8 mouse cellular contexts compared by ENCODE assay signal in the genomic region with DNA sequence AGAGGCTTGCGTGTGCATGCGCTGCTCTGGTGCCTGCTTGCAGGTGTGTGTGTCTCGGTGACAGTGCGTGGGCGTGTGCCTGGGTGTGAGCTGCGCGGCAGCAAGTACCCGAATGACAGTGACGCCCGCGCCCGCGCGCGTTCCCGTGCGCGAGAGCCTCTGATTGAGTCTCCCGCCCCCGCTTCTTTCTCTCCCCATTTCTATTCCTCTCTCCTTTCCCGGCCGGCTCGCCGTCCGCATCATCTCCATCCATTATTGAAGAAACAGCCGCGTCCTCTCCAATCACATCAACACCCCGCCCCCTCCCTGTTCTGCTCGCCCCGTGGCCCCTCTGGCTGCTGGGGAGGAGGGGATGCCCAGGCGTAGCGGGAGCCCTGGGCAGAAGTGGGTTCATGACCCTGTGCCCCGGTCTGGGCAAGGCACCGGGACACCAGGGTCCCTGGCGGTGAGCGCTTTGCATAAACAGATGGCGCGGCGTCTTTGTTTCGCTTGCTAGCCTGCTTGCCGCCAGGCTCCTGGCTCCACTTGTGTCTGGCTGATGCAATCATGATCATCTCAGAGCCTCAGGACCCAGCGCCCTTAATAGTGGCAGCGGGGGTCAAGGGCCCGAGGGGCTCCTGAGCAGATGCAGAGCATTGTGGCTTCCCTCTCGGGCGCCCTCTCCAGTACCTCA. TPM values are rescaled to one million over a fixed set of nuclear protein-coding genes. Genes with fewer than 3 reads are reported as not detected.
DNase-seq lines count a peak whose midpoint lies in the region; ATAC-seq and TF ChIP-seq lines count a peak whose summit lies in the region.

No protein-coding gene starts in this region.

- DNase-seq in kidney, postnatal 0 days (ENCODE audit: low spot score) = no peak
- DNase-seq in kidney, adult 8-10 months = no peak
- peak; percentile 42 for DNase-seq in adrenal gland, postnatal 25 days
- DNase-seq in limb, embryonic 14.5 days (ENCODE audit: low spot score) = no peak
- DNase-seq in yolk sac, embryonic 10.5 days (ENCODE audit: low spot score) = no peak

- peaks cover 49% of the 10 kb centered on the region for H3K27me3 ChIP-seq in kidney, postnatal 0 days (ENCODE audit: insufficient read depth, low read length)
- no peaks in the 10 kb centered on the region for H3K27me3 ChIP-seq in hindbrain, embryonic 16.5 days (replicated peaks; ENCODE audit: control insufficient read depth, insufficient read depth, low read length)
- H3K27me3 ChIP-seq in limb, embryonic 14.5 days (ENCODE audit: control insufficient read depth, insufficient read depth, low read length) = peaks cover 67% of the 10 kb centered on the region
- H3K27me3 ChIP-seq in neural tube, embryonic 13.5 days = peaks cover 48% of the 10 kb centered on the region

- no peak for ATAC-seq in kidney, postnatal 0 days (replicated peaks; ENCODE audit: low FRiP score, low read depth)
- peak; percentile 31 for ATAC-seq in hindbrain, embryonic 16.5 days
- ATAC-seq in limb, embryonic 14.5 days (ENCODE audit: low FRiP score, low read depth) = no peak
- 0 out of 2 replicates have a peak, but pooled peaks have one; percentile 1 for ATAC-seq in neural tube, embryonic 13.5 days (ENCODE audit: low read depth)

- H3K36me3 ChIP-seq in kidney, postnatal 0 days (ENCODE audit: insufficient read depth, low read length) = no peaks in the 10 kb centered on the region
- H3K36me3 ChIP-seq in hindbrain, embryonic 16.5 days (ENCODE audit: control insufficient read depth, insufficient read depth, low read length) = no peaks in the 10 kb centered on the region
- no peaks in the 10 kb centered on the region for H3K36me3 ChIP-seq in limb, embryonic 14.5 days (ENCODE audit: control insufficient read depth, insufficient read depth, low read length)
- H3K36me3 ChIP-seq in neural tube, embryonic 13.5 days = no peaks in the 10 kb centered on the region

- H3K4me2 ChIP-seq in kidney, postnatal 0 days (ENCODE audit: low read length) = peak overlapping the region; percentile 83
- H3K4me2 ChIP-seq in hindbrain, embryonic 16.5 days (ENCODE audit: low read length) = peak overlapping the region; percentile 90
- peak overlapping the region; percentile 94 for H3K4me2 ChIP-seq in limb, embryonic 14.5 days (replicated peaks; ENCODE audit: low read depth, low read length, severe bottlenecking)
- H3K4me2 ChIP-seq in neural tube, embryonic 13.5 days = peak overlapping the region; percentile 83

- under 1% methylated on average over 44 of the region's 46 CpGs for WGBS in kidney, postnatal 0 days
- under 1% methylated on average over 43 of the region's 46 CpGs for WGBS in hindbrain, embryonic 16.5 days
- under 1% methylated on average over 42 of the region's 46 CpGs for WGBS in limb, embryonic 14.5 days
- under 1% methylated on average over 43 of the region's 46 CpGs for WGBS in neural tube, embryonic 13.5 days

- peaks cover 36% of the 10 kb centered on the region for H3K4me1 ChIP-seq in kidney, postnatal 0 days (replicated peaks; ENCODE audit: insufficient read depth, low read length)
- no peaks in the 10 kb centered on the region; the same call in none of the 2 replicates for H3K4me1 ChIP-seq in embryonic fibroblast, embryonic 13.5 days (ENCODE audit: control insufficient read depth, insufficient read depth, low read length)
- H3K4me1 ChIP-seq in hindbrain, embryonic 16.5 days (ENCODE audit: control insufficient read depth, insufficient read depth, low read depth, low read length) = peaks cover 72% of the 10 kb centered on the region
- H3K4me1 ChIP-seq in limb, embryonic 14.5 days (ENCODE audit: control insufficient read depth, insufficient read depth, low read length) = peaks cover 47% of the 10 kb centered on the region
- H3K4me1 ChIP-seq in neural tube, embryonic 13.5 days (replicated peaks) = peaks cover 91% of the 10 kb centered on the region

- H3K27ac ChIP-seq in kidney, postnatal 0 days = no peak overlapping the region
- H3K27ac ChIP-seq in embryonic fibroblast, embryonic 13.5 days (ENCODE audit: insufficient read depth, low read length) = peak overlapping the region; percentile 38; the same call in 1 of the 2 replicates
- H3K27ac ChIP-seq in hindbrain, embryonic 16.5 days (ENCODE audit: low read depth, low read length) = peak overlapping the region; percentile 98
- no peak overlapping the region for H3K27ac ChIP-seq in limb, embryonic 14.5 days (replicated peaks; ENCODE audit: low read depth, low read length)
- peak overlapping the region; percentile 99 for H3K27ac ChIP-seq in neural tube, embryonic 13.5 days (replicated peaks)

- H3K9ac ChIP-seq in kidney, postnatal 0 days (ENCODE audit: low read depth, low read length) = peak overlapping the region; percentile 39; the same call in 1 of the 2 replicates
- peak overlapping the region; percentile 81 for H3K9ac ChIP-seq in hindbrain, embryonic 16.5 days (ENCODE audit: low read depth, low read length)
- H3K9ac ChIP-seq in limb, embryonic 14.5 days (ENCODE audit: low read depth, low read length, severe bottlenecking) = peak overlapping the region; percentile 17; the same call in 1 of the 2 replicates
- H3K9ac ChIP-seq in neural tube, embryonic 13.5 days = peak overlapping the region; percentile 81

- no peaks in the 10 kb centered on the region for H3K9me3 ChIP-seq in kidney, postnatal 0 days (replicated peaks; ENCODE audit: low read length)
- H3K9me3 ChIP-seq in hindbrain, embryonic 16.5 days (ENCODE audit: control insufficient read depth, low read length) = no peaks in the 10 kb centered on the region
- no peaks in the 10 kb centered on the region for H3K9me3 ChIP-seq in limb, embryonic 14.5 days (ENCODE audit: control insufficient read depth, low read length)
- H3K9me3 ChIP-seq in neural tube, embryonic 13.5 days = no peaks in the 10 kb centered on the region

- TF ChIP-seq POLR2A in embryonic fibroblast, embryonic 13.5 days (IDR thresholded peaks at IDR 0.05; ENCODE audit: low read depth, low read length) = peak; percentile 39
- no peak for TF ChIP-seq POLR2A in limb, embryonic 14.5 days (IDR thresholded peaks at IDR 0.05; ENCODE audit: borderline replicate concordance, extremely low read depth, insufficient read depth, insufficient read length)

- TF ChIP-seq CTCF in kidney, postnatal 0 days (IDR thresholded peaks at IDR 0.05; ENCODE audit: low read depth) = 0 out of 2 replicates have a peak, but pooled peaks have one; percentile 32
- no peak for TF ChIP-seq CTCF in embryonic fibroblast, embryonic 13.5 days (IDR thresholded peaks at IDR 0.05; ENCODE audit: borderline replicate concordance, insufficient read depth, low read length)

- H3K4me3 ChIP-seq in kidney, postnatal 0 days (replicated peaks; ENCODE audit: low read depth, low read length) = peak overlapping the region; percentile 44
- peak overlapping the region; percentile 57 for H3K4me3 ChIP-seq in embryonic fibroblast, embryonic 13.5 days (ENCODE audit: insufficient read depth, low read length)
- H3K4me3 ChIP-seq in hindbrain, embryonic 16.5 days (ENCODE audit: low read length) = peak overlapping the region; percentile 46
- H3K4me3 ChIP-seq in limb, embryonic 14.5 days (replicated peaks; ENCODE audit: low read length) = peak overlapping the region; percentile 46
- peak overlapping the region; percentile 42 for H3K4me3 ChIP-seq in neural tube, embryonic 13.5 days

RNA-seq across cellular contexts. Expression of gene Ndufa4l2, which starts 3.0 kb away (rescaled TPM):
- 57.8 and 63.2 TPM in 2 replicates for polyA plus RNA-seq in kidney, postnatal 0 days (2015; fragmentation: Nextera tagmentation; extraction: Ambion mirVana)
- 43.2 and 50.0 TPM in 2 replicates for total RNA-seq in adrenal gland, postnatal 25 days (2021)
- 1.4 and 3.4 TPM in 2 replicates for polyA plus RNA-seq in embryonic fibroblast, embryonic 13.5 days (2011; ENCODE audit: insufficient read length, low read depth, missing spikeins)
- polyA plus RNA-seq in hindbrain, embryonic 16.5 days (2015; fragmentation: Nextera tagmentation; extraction: Ambion mirVana) = 23.2 and 29.5 TPM in 2 replicates
- 31.7 and 36.9 TPM in 2 replicates for polyA plus RNA-seq in limb, embryonic 14.5 days (2012; rRNA removed)
- 44.5 and 62.9 TPM in 2 replicates for polyA plus RNA-seq in limb, embryonic 14.5 days (2014; fragmentation: Nextera tagmentation; extraction: Ambion mirVana)
- 10.1 and 10.6 TPM in 2 replicates for polyA plus RNA-seq in neural tube, embryonic 13.5 days (2015; fragmentation: Nextera tagmentation; extraction: Ambion mirVana)

RNA-seq across cellular contexts. Expression of gene Stac3, which starts 10.3 kb away (rescaled TPM):
- 0.16 and 0.31 TPM in 2 replicates for polyA plus RNA-seq in kidney, postnatal 0 days (2015; fragmentation: Nextera tagmentation; extraction: Ambion mirVana)
- 2.8 and 4.9 TPM in 2 replicates for total RNA-seq in adrenal gland, postnatal 25 days (2021)
- polyA plus RNA-seq in embryonic fibroblast, embryonic 13.5 days (2011; ENCODE audit: insufficient read length, low read depth, missing spikeins) = 3.9 TPM in 2 replicates
- 2.0 and 3.3 TPM in 2 replicates for polyA plus RNA-seq in hindbrain, embryonic 16.5 days (2015; fragmentation: Nextera tagmentation; extraction: Ambion mirVana)
- 33.3 and 43.2 TPM in 2 replicates for polyA plus RNA-seq in limb, embryonic 14.5 days (2012; rRNA removed)
- 2.0 and 4.4 TPM in 2 replicates for polyA plus RNA-seq in limb, embryonic 14.5 days (2014; fragmentation: Nextera tagmentation; extraction: Ambion mirVana)
- 2.4 and 3.2 TPM in 2 replicates for polyA plus RNA-seq in neural tube, embryonic 13.5 days (2015; fragmentation: Nextera tagmentation; extraction: Ambion mirVana)

RNA-seq across cellular contexts. Expression of gene Shmt2, which starts 10.5 kb away (rescaled TPM):
- polyA plus RNA-seq in kidney, postnatal 0 days (2015; fragmentation: Nextera tagmentation; extraction: Ambion mirVana) = 71.1 and 76.0 TPM in 2 replicates
- total RNA-seq in adrenal gland, postnatal 25 days (2021) = 56.3 and 61.1 TPM in 2 replicates
- polyA plus RNA-seq in embryonic fibroblast, embryonic 13.5 days (2011; ENCODE audit: insufficient read length, low read depth, missing spikeins) = 147 and 169 TPM in 2 replicates
- 52.8 and 59.3 TPM in 2 replicates for polyA plus RNA-seq in hindbrain, embryonic 16.5 days (2015; fragmentation: Nextera tagmentation; extraction: Ambion mirVana)
- polyA plus RNA-seq in limb, embryonic 14.5 days (2012; rRNA removed) = 146 and 178 TPM in 2 replicates
- polyA plus RNA-seq in limb, embryonic 14.5 days (2014; fragmentation: Nextera tagmentation; extraction: Ambion mirVana) = 89.4 and 94.6 TPM in 2 replicates
- 52.4 and 53.0 TPM in 2 replicates for polyA plus RNA-seq in neural tube, embryonic 13.5 days (2015; fragmentation: Nextera tagmentation; extraction: Ambion mirVana)

RNA-seq across cellular contexts. Expression of gene Nxph4, which starts 22.6 kb away (rescaled TPM):
- 0.93 and 1.1 TPM in 2 replicates for polyA plus RNA-seq in kidney, postnatal 0 days (2015; fragmentation: Nextera tagmentation; extraction: Ambion mirVana)
- 8.3 and 10.0 TPM in 2 replicates for total RNA-seq in adrenal gland, postnatal 25 days (2021)
- 1.1 and 1.8 TPM in 2 replicates for polyA plus RNA-seq in embryonic fibroblast, embryonic 13.5 days (2011; ENCODE audit: insufficient read length, low read depth, missing spikeins)
- polyA plus RNA-seq in hindbrain, embryonic 16.5 days (2015; fragmentation: Nextera tagmentation; extraction: Ambion mirVana) = 129 and 136 TPM in 2 replicates
- polyA plus RNA-seq in limb, embryonic 14.5 days (2012; rRNA removed) = 7.2 and 9.6 TPM in 2 replicates
- polyA plus RNA-seq in limb, embryonic 14.5 days (2014; fragmentation: Nextera tagmentation; extraction: Ambion mirVana) = 17.5 and 19.9 TPM in 2 replicates
- polyA plus RNA-seq in neural tube, embryonic 13.5 days (2015; fragmentation: Nextera tagmentation; extraction: Ambion mirVana) = 128 and 133 TPM in 2 replicates

Comparison
In these comparisons a context has a peak if more than half of its experiments do, and no peak if none do; other contexts are left out.
1. ATAC-seq: peak in hindbrain, embryonic 16.5 days (single experiment) and neural tube, embryonic 13.5 days (single experiment); none in kidney, postnatal 0 days (single experiment) and limb, embryonic 14.5 days (single experiment).
2. H3K27ac ChIP-seq: peak in embryonic fibroblast, embryonic 13.5 days (single experiment), hindbrain, embryonic 16.5 days (single experiment) and neural tube, embryonic 13.5 days (single experiment); none in kidney, postnatal 0 days (single experiment) and limb, embryonic 14.5 days (single experiment).
3. H3K9ac ChIP-seq: peak in every context shown above with its lines; median percentile 81 in hindbrain, embryonic 16.5 days; 81 in neural tube, embryonic 13.5 days; 39 in kidney, postnatal 0 days; 17 in limb, embryonic 14.5 days.
4. Peak in every context shown above with its lines, with median percentiles within 50 percentile points of each other: H3K4me2 ChIP-seq and H3K4me3 ChIP-seq.